Comparison of ENCODE assay signal across 9 mouse cellular contexts in genomic region chr12:92302951-92303591, GRCm38 (mm10).
DNase-seq lines count a peak whose midpoint lies in the region; ATAC-seq lines count a peak whose summit lies in the region.
"Had no signal": no experiment of that assay in that cellular context is flagged by ENCODE, and none has a peak within 500 bp of the region (broad histone marks: within the 10 kb centered on the region; RNA-seq: fewer than 3 reads in every experiment).

No protein-coding gene starts in this region.

- peak; percentile 80 for DNase-seq in ES-CJ7 (ENCODE audit: low read depth, low spot score)
- peak; percentile 5 for DNase-seq in adrenal gland, adult 8-10 months
- DNase-seq in embryo, embryonic 11 days, result peak; percentile 83
- peak; percentile 74 to 86 for DNase-seq in layer of hippocampus, postnatal 10 days (ENCODE audit: low spot score in 2 of 2)
- DNase-seq in right cerebral cortex, adult 2 months (ENCODE audit: low spot score in 2 of 2), result peak; percentile 80 to 90
- DNase-seq: liver, embryonic 13.5 days had no signal

- no peak overlapping the region for H3K4me3 ChIP-seq in hindbrain, embryonic 12.5 days
- H3K4me3 ChIP-seq: liver, embryonic 13.5 days had no signal

- H3K9ac ChIP-seq in hindbrain, embryonic 12.5 days, result no peak overlapping the region
- H3K9ac ChIP-seq: liver, embryonic 13.5 days had no signal

- peaks cover 4% of the 10 kb centered on the region; the same call in 1 of the 2 replicates for H3K4me1 ChIP-seq in hindbrain, embryonic 12.5 days
- H3K4me1 ChIP-seq: liver, embryonic 13.5 days had no signal

- H3K27ac ChIP-seq in hindbrain, embryonic 12.5 days, result no peak overlapping the region
- H3K27ac ChIP-seq: liver, embryonic 13.5 days had no signal

- WGBS in hindbrain, embryonic 12.5 days, result 20% methylated on average over 14 of the region's 14 CpGs

- peak; percentile 81 for ATAC-seq in hindbrain, embryonic 12.5 days (ENCODE audit: low FRiP score)
- peak; percentile 68 for ATAC-seq in megakaryocyte, adult 5-6 weeks (ENCODE audit: poor library complexity, severe bottlenecking)
- ATAC-seq in erythroid progenitor cell, adult 5-6 weeks (replicated peaks; ENCODE audit: low FRiP score, poor library complexity, severe bottlenecking), result no peak

- no peaks in the 10 kb centered on the region for H3K9me3 ChIP-seq in hindbrain, embryonic 12.5 days (replicated peaks)
- H3K9me3 ChIP-seq: liver, embryonic 13.5 days had no signal

- no peaks in the 10 kb centered on the region for H3K36me3 ChIP-seq in hindbrain, embryonic 12.5 days
- H3K36me3 ChIP-seq: liver, embryonic 13.5 days had no signal

- no peaks in the 10 kb centered on the region for H3K27me3 ChIP-seq in hindbrain, embryonic 12.5 days
- H3K27me3 ChIP-seq: liver, embryonic 13.5 days had no signal

- peak overlapping the region; percentile 6; the same call in 1 of the 2 replicates for H3K4me2 ChIP-seq in hindbrain, embryonic 12.5 days (replicated peaks)
- H3K4me2 ChIP-seq: liver, embryonic 13.5 days had no signal

Comparison
In these comparisons a context has a peak if more than half of its experiments do, and no peak if none do; other contexts are left out.
1. DNase-seq: peak in every context shown above with its lines; median percentile 85 in right cerebral cortex, adult 2 months; 83 in embryo, embryonic 11 days; 80 in ES-CJ7; 80 in layer of hippocampus, postnatal 10 days; 5 in adrenal gland, adult 8-10 months.